Mouse (Mus musculus) hindbrain, embryonic 13.5 days (tissue): ENCODE data around the gene Ywhag. TPM values are rescaled to one million over a fixed set of nuclear protein-coding genes. Genes with fewer than 3 reads are reported as not detected.

Source experiments
- ATAC-seq: fragments of 200-750 bp; cut with Nextera tagmentation; 2 replicates; pipeline ENCODE4 v1.8.0; 2017; ENCODE audit warnings: moderate TSS enrichment; ENCODE audit not compliant: low FRiP score
- H3K27ac ChIP-seq: fragments of 300-500 bp; sonication (generic); 2 replicates; pipeline ENCODE4 v1.5.1; 2015; ENCODE audit warnings: inconsistent platforms, mild to moderate bottlenecking, moderate library complexity
- H3K27me3 ChIP-seq: fragments of 300-500 bp; sonication (generic); 2 replicates; pipeline ENCODE4 v1.6.1; 2015; ENCODE audit warnings: mild to moderate bottlenecking, inconsistent platforms
- H3K36me3 ChIP-seq: fragments of 300-500 bp; sonication (generic); 2 replicates; pipeline ENCODE4 v1.6.1; 2015; ENCODE audit warnings: mild to moderate bottlenecking, inconsistent platforms
- H3K4me1 ChIP-seq: fragments of 300-500 bp; sonication (generic); replicated peaks from 2 replicates; pipeline ENCODE4 v1.6.1; 2015; ENCODE audit warnings: inconsistent platforms
- H3K4me2 ChIP-seq: fragments of 300-500 bp; sonication (generic); 2 replicates; pipeline ENCODE4 v1.6.1; 2015; ENCODE audit warnings: inconsistent platforms, mild to moderate bottlenecking, moderate library complexity
- H3K4me3 ChIP-seq: fragments of 300-500 bp; sonication (generic); 2 replicates; pipeline ENCODE4 v1.5.1; 2015; ENCODE audit warnings: mild to moderate bottlenecking, inconsistent platforms
- H3K9ac ChIP-seq: fragments of 300-500 bp; sonication (generic); 2 replicates; pipeline ENCODE4 v1.6.1; 2015; ENCODE audit warnings: mild to moderate bottlenecking, inconsistent platforms
- H3K9me3 ChIP-seq: fragments of 300-500 bp; sonication (generic); 2 replicates; pipeline ENCODE4 v1.6.1; 2016; ENCODE audit warnings: inconsistent platforms
- WGBS: fragments of 180-500 bp; shearing (Covaris S2); methylation state at CpG from one replicate; pipeline ENCODE4 v1.1.7; 2015; 5-methylcytosine and 5-hydroxymethylcytosine counted together
- polyA plus RNA-seq: library from polyadenylated mRNA; unstranded; fragments of >200 nt; fragmentation: Nextera tagmentation; extraction: Ambion mirVana; gene quantifications from 2 replicates; pipeline ENCODE4 v1.2.1, GENCODE M21; 2015

Gene Ywhag
- polyA plus RNA-seq, 1 experiment from 2014 or later = 646 TPM

DNA sequence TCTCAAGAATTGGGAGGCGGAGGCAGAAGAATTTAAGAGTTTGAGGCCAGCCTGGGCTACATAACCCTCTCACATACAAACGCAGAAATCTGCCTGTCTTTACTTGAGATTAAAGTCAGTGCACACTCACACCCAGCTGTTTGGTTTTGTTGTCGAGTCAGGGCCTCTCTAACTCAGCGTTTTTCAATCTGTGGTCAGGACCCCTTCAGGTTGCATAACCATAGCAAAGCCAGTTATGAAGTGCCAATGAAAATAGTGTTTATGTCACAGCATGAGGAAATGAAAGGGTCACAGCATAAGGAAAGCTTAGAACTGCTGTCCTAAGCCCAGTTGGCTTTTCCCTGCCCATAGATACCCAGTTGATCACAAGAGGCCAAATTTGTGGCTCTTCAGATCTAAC is 27.6 kb downstream of the Ywhag start:
- no peaks in the 10 kb centered on the region for H3K27me3 ChIP-seq
- ATAC-seq = no peak
- H3K27ac ChIP-seq = no peak overlapping the region
- H3K9ac ChIP-seq = no peak overlapping the region
- no peaks in the 10 kb centered on the region for H3K9me3 ChIP-seq
- H3K36me3 ChIP-seq = peaks cover 49% of the 10 kb centered on the region
- 89% methylated on average over 4 of the region's 4 CpGs for WGBS
- H3K4me2 ChIP-seq = no peak overlapping the region
- peaks cover 38% of the 10 kb centered on the region for H3K4me1 ChIP-seq
- H3K4me3 ChIP-seq = no peak overlapping the region

- H3K27me3 ChIP-seq = no peaks in the 10 kb centered on the region
- no peak overlapping the region for H3K9ac ChIP-seq
- no peaks in the 10 kb centered on the region for H3K9me3 ChIP-seq
- no peak overlapping the region for H3K27ac ChIP-seq
- no peak overlapping the region for H3K4me3 ChIP-seq
- no peak for ATAC-seq
- peaks cover 38% of the 10 kb centered on the region for H3K4me1 ChIP-seq
- peaks cover 36% of the 10 kb centered on the region for H3K36me3 ChIP-seq
- no peak overlapping the region for H3K4me2 ChIP-seq
- 64% methylated on average over 8 of the region's 8 CpGs for WGBS
These were observed 28.8 kb downstream of the Ywhag start for GRCm38 (mm10) chr5:135905320-135906225.

GRCm38 (mm10) chr5:135904259-135904658 is 30.2 kb downstream of the Ywhag start:
- H3K4me1 ChIP-seq = peaks cover 37% of the 10 kb centered on the region
- H3K36me3 ChIP-seq = peaks cover 23% of the 10 kb centered on the region
- no peak overlapping the region for H3K9ac ChIP-seq
- no peaks in the 10 kb centered on the region for H3K9me3 ChIP-seq
- H3K4me2 ChIP-seq = peak overlapping the region; percentile 56
- 62% methylated on average over 5 of the region's 5 CpGs for WGBS
- no peaks in the 10 kb centered on the region for H3K27me3 ChIP-seq
- ATAC-seq = 0 out of 2 replicates have a peak, but pooled peaks have one; percentile 19
- no peak overlapping the region for H3K4me3 ChIP-seq
- peak overlapping the region; percentile 88 for H3K27ac ChIP-seq

DNA sequence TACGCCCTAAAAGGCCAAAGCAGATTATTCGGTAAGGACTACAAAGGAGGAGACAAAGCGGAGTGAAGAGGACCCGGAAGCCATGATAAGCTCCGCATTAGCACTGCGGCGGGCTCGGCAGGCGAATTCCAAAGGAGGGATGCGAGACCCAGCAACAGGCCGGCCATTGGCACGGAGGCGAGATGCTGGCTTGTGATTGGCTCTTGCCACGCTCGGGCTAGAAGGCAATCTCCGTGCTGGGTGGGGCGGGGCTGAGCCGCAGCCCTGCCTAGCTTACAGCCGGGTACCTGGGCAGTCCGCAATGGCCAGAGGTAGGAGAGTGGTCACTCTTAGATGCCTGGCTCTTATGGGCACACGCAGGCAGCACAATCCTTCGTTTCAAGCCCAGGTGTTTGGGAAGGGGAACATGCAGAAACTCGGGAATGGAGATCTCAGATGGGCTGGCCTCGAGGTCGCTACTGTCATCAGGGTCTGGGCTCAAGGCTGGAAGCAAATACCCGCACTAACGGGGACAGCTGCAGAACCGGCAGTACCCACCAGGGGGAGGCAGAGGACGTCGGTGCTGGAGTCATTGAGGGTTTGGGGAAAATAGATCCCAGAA is 30.8 kb downstream of the Ywhag start:
- ATAC-seq = peak; percentile 96
- H3K9me3 ChIP-seq = no peaks in the 10 kb centered on the region
- H3K27me3 ChIP-seq = no peaks in the 10 kb centered on the region
- H3K36me3 ChIP-seq = peaks cover 18% of the 10 kb centered on the region
- H3K4me2 ChIP-seq = peak overlapping the region; percentile 56
- peak overlapping the region; percentile 36 for H3K4me3 ChIP-seq
- under 1% methylated on average over 30 of the region's 30 CpGs for WGBS
- peak overlapping the region; percentile 88 for H3K27ac ChIP-seq
- H3K9ac ChIP-seq = peak overlapping the region; percentile 70
- H3K4me1 ChIP-seq = peaks cover 33% of the 10 kb centered on the region

DNA sequence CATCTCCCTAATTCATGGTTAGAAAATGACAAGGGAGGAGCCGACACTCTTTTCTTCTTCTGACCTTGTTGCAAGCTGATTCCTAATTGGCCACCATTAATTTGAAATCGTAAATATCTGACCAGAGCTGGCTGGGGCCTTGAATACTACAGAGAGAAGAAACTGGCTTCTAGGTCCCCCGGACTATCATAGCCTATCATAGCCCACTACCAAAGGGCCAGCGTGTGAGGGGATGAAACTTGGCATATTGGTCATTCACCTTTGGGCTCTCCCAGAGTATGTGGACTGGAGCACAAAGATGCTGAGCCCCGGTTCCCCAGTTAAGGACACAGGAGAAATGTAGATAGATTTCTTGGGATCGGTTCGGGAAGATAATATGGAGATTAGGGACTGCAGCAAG is 31.4 kb downstream of the Ywhag start:
- ATAC-seq = 0 out of 2 replicates have a peak, but pooled peaks have one; percentile 30
- Histone ChIP-seq H3K9me3 (no peaks in the 10 kb centered on the region), H3K36me3 (peaks cover 18% of the 10 kb centered on the region), H3K27me3 (no peaks in the 10 kb centered on the region), H3K4me2 (peak overlapping the region; percentile 56), H3K4me1 (peaks cover 27% of the 10 kb centered on the region), H3K27ac (peak overlapping the region; percentile 88), H3K4me3 (peak overlapping the region; percentile 36), H3K9ac (peak overlapping the region; percentile 70)
- WGBS = 21% methylated on average over 7 of the region's 7 CpGs

DNA sequence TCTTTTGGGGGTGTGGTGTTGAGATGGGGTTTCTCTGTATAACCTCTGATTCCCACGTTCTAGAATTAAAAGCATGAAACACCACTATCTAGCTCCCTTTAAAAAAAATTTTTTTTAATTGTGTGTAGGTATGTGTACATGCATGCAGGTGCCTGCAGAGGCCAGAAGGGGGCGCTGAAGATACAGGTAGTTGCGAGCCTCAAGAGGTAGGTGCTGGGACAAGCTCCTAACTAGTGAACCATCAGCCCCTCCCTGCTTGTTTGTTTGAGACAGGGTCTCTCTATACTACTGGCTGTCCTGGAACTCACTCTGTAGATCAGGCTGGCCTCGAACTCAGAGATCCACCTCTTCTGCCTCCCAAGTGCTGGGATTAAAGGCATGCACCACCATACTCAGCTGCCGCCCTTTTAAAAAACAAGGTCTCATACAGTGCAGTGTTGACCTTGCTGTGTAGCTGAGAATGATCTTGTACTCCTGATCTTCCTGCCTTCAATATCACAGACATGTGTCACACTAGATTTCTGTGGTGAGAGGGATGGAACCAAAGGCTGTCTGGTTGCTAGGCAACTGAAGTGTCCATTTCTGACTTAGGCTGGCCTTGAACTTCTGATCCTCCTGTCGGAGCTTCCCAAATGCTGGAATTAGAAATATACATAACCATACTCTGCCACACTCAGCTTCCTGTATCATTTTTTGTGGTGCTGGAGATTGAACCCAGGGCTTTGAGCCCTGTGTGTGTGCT is 32.9 kb downstream of the Ywhag start:
- Histone ChIP-seq H3K9me3 (no peaks in the 10 kb centered on the region), H3K4me3 (no peak overlapping the region), H3K9ac (no peak overlapping the region), H3K36me3 (peaks cover 4% of the 10 kb centered on the region; the same call in 1 of the 2 replicates), H3K4me1 (peaks cover 16% of the 10 kb centered on the region), H3K4me2 (no peak overlapping the region), H3K27me3 (no peaks in the 10 kb centered on the region), H3K27ac (no peak overlapping the region)
- WGBS = 67% methylated on average over 6 of the region's 6 CpGs
- ATAC-seq = no peak

DNA sequence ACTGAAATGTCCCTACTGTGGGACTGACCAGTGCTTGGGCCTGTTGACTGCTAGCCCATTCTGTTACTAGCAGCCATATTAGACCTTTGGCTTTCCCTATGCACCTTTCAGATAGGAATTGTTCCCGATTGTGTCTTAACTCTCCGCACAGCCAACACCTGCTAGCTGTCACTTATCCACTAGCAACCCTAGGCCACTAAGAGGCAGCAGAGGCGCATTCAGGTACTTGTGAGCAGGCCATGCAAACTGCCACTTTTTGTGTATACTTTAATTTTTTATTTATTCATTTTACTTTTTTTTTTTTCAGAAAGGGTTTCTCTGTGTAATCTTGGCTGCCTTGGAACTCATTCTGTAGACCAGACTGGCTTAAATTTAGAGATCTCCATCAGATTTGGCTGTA is 33.7 kb downstream of the Ywhag start:
- H3K4me1 ChIP-seq = peaks cover 15% of the 10 kb centered on the region
- no peaks in the 10 kb centered on the region for H3K9me3 ChIP-seq
- 80% methylated on average over 3 of the region's 3 CpGs for WGBS
- no peak for ATAC-seq
- H3K27me3 ChIP-seq = no peaks in the 10 kb centered on the region
- H3K4me2 ChIP-seq = no peak overlapping the region
- H3K4me3 ChIP-seq = no peak overlapping the region
- no peak overlapping the region for H3K9ac ChIP-seq
- no peak overlapping the region for H3K27ac ChIP-seq
- 0 out of 2 replicates have a peak, but pooled peaks cover 3% of the 10 kb centered on the region for H3K36me3 ChIP-seq

DNA sequence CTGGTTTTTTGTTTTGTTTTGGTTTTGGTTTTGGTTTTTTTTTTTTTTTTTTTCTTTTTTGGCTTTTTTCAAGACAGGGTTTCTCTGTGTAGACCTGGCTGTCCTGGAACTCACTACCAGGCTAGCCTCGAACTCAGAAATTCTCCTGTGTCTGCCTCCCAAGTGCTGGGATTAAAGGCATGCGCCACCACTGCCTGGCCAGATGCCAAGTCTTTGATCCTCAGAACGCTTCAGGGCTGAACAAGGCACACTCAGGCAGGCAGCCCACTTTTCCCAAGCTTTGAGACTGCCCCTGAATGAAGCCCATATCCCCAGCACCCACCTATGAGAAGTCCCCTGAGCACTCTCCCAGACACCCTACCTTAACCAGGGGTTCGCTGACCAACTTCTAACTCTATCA is 34.6 kb downstream of the Ywhag start:
- Histone ChIP-seq H3K9me3 (no peaks in the 10 kb centered on the region), H3K27ac (no peak overlapping the region), H3K36me3 (0 out of 2 replicates have a peak, but pooled peaks cover 3% of the 10 kb centered on the region), H3K9ac (no peak overlapping the region), H3K4me2 (no peak overlapping the region), H3K4me3 (no peak overlapping the region), H3K4me1 (peaks cover 13% of the 10 kb centered on the region), H3K27me3 (no peaks in the 10 kb centered on the region)
- 70% methylated on average over 4 of the region's 4 CpGs for WGBS
- no peak for ATAC-seq

GRCm38 (mm10) chr5:135898995-135899394 is 35.4 kb downstream of the Ywhag start:
- ATAC-seq = no peak

DNA sequence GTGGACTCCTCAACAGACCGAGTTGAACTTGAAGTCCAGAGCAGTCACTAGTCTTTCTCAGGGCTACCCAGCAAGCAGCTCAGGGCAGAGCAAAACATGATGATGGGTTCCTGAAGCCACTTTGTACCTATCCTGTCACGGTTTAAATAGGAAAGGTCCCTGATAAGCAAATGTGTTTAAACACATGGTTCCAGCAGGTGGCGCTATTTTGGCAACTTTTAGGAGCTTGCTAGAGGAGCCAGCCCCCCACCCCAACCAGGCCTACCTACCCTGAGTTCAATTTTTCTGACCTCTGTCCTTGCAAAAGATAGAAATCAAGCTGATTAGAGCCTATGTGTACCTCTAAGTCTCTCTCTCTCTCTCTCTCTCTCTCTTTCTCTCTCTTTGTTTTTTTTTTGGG is 36.4 kb downstream of the Ywhag start:
- Histone ChIP-seq H3K4me2 (no peak overlapping the region), H3K9me3 (no peaks in the 10 kb centered on the region), H3K4me3 (no peak overlapping the region), H3K9ac (no peak overlapping the region), H3K36me3 (no peaks in the 10 kb centered on the region), H3K4me1 (peaks cover 4% of the 10 kb centered on the region), H3K27ac (no peak overlapping the region), H3K27me3 (0 out of 2 replicates have a peak, but pooled peaks cover under 1% of the 10 kb centered on the region)
- ATAC-seq = no peak
- 21% methylated on average over 3 of the region's 3 CpGs for WGBS

More at GRCm38 (mm10) chr5:135898995-135899394, 35.4 kb downstream of the Ywhag start:
- Histone ChIP-seq H3K4me1 (peaks cover 9% of the 10 kb centered on the region), H3K27ac (no peak overlapping the region), H3K27me3 (no peaks in the 10 kb centered on the region), H3K9me3 (no peaks in the 10 kb centered on the region), H3K4me3 (no peak overlapping the region), H3K4me2 (no peak overlapping the region), H3K9ac (no peak overlapping the region), H3K36me3 (no peaks in the 10 kb centered on the region)
- WGBS = 82% methylated on average over 4 of the region's 4 CpGs

DNA sequence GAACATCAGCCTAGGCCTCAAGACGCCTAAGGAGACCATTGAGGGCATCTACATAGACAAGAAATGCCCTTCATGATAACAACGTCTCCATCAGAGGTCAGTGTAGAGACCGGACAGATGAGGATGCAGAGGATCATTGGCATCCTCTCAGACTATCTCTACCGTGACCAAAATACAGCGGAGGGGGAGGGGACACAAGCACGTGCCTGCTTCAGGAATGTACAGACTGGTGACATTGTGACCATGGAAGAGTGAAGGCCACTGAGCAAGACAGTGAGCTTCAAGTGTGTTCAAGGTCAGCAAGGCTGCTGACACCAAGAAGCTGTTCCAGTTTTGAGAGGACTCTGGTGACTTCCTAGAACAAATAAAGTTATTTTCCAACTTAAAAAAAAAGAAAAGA is 39.5 kb downstream of the Ywhag start:
- Histone ChIP-seq H3K9me3 (no peaks in the 10 kb centered on the region), H3K36me3 (no peaks in the 10 kb centered on the region), H3K4me1 (no peaks in the 10 kb centered on the region), H3K4me3 (no peak overlapping the region), H3K27me3 (peaks cover 25% of the 10 kb centered on the region), H3K27ac (no peak overlapping the region), H3K4me2 (no peak overlapping the region), H3K9ac (no peak overlapping the region)
- WGBS = 84% methylated on average over 6 of the region's 6 CpGs
- ATAC-seq = no peak
